Mouse (Mus musculus): ENCODE results near the gene Dnase1l1.

The Dnase1l1 gene

GRCm38 (mm10) chrX:74270062-74270901 is 11.9 kb downstream of the Dnase1l1 start, which contains the start of gene Rpl10:
Rpl10 (plus strand) TSS chrX:74270812.
- DNase-seq (ENCODE audit: low read depth, low spot score): peak; percentile 97

GRCm38 (mm10) chrX:74269736-74270061 is 12.4 kb downstream of the Dnase1l1 start:
- no peak for DNase-seq (ENCODE audit: low read depth, low spot score)

GRCm38 (mm10) chrX:74257746-74258145 is 24.4 kb downstream of the Dnase1l1 start:
- no peak for DNase-seq (ENCODE audit: low read depth, low spot score)

- DNase-seq (ENCODE audit: low read depth, low spot score): no peak
Measured at GRCm38 (mm10) chrX:74254888-74255565, 27.1 kb downstream of the Dnase1l1 start.

- peak; percentile 95 for DNase-seq (ENCODE audit: low read depth, low spot score)
Measured at GRCm38 (mm10) chrX:74254153-74254887, 27.8 kb downstream of the Dnase1l1 start, which contains the start of gene Emd. Emd (plus strand) TSS chrX:74254687.

GRCm38 (mm10) chrX:74249615-74250014 is 32.5 kb downstream of the Dnase1l1 start, which contains the start of gene Flna:
Flna (minus strand) TSS chrX:74249820.
- peak; percentile 80 for DNase-seq (ENCODE audit: low read depth, low spot score)

- peak; percentile 78 for DNase-seq (ENCODE audit: low read depth, low spot score)
Measured at GRCm38 (mm10) chrX:74248651-74249050, 33.5 kb downstream of the Dnase1l1 start.

- no peak for DNase-seq (ENCODE audit: low read depth, low spot score)
Measured at GRCm38 (mm10) chrX:74246693-74247092, 35.4 kb downstream of the Dnase1l1 start.

GRCm38 (mm10) chrX:74246213-74246681 is 35.9 kb downstream of the Dnase1l1 start:
- peak; percentile 90 for DNase-seq (ENCODE audit: low read depth, low spot score)

GRCm38 (mm10) chrX:74245687-74246086 is 36.5 kb downstream of the Dnase1l1 start:
- DNase-seq (ENCODE audit: low read depth, low spot score): peak; percentile 77

- DNase-seq (ENCODE audit: low read depth, low spot score): no peak
Measured at GRCm38 (mm10) chrX:74245107-74245506, 37.0 kb downstream of the Dnase1l1 start.

GRCm38 (mm10) chrX:74244614-74245083 is 37.5 kb downstream of the Dnase1l1 start:
- DNase-seq (ENCODE audit: low read depth, low spot score): peak; percentile 62

- peak; percentile 90 for DNase-seq (ENCODE audit: low read depth, low spot score)
Measured at GRCm38 (mm10) chrX:74243807-74244206, 38.3 kb downstream of the Dnase1l1 start.

- no peak for DNase-seq (ENCODE audit: low read depth, low spot score)
Measured at GRCm38 (mm10) chrX:74243396-74243795, 38.7 kb downstream of the Dnase1l1 start.

- DNase-seq (ENCODE audit: low read depth, low spot score): no peak
Measured at GRCm38 (mm10) chrX:74240332-74240731, 41.8 kb downstream of the Dnase1l1 start.

GRCm38 (mm10) chrX:74233196-74233595 is 48.9 kb downstream of the Dnase1l1 start:
- DNase-seq (ENCODE audit: low read depth, low spot score): no peak

- no peak for DNase-seq (ENCODE audit: low read depth, low spot score)
Measured at GRCm38 (mm10) chrX:74230038-74230437, 52.1 kb downstream of the Dnase1l1 start.
